Mouse (Mus musculus): Measurements from ENCODE around the gene Crxos. TPM values are rescaled to one million over a fixed set of nuclear protein-coding genes. Genes with fewer than 3 reads are reported as not detected.

Crxos gene
- polyA plus RNA-seq, 1 experiment from 2014 or later = not detected

GRCm38 (mm10) chr7:15918371-15918770, 36.0 kb downstream of the Crxos start:
- no peak overlapping the region for H3K9ac ChIP-seq (ENCODE audit: low read depth, low read length)
- peaks cover 16% of the 10 kb centered on the region for H3K4me1 ChIP-seq (ENCODE audit: control insufficient read depth, insufficient read depth, low read length)
- H3K9me3 ChIP-seq (ENCODE audit: control insufficient read depth, low read length) = no peaks in the 10 kb centered on the region
- no peak for ATAC-seq
- no peak overlapping the region for H3K4me2 ChIP-seq (ENCODE audit: low read depth, low read length)
- H3K4me3 ChIP-seq (ENCODE audit: low read length) = no peak overlapping the region
- no peaks in the 10 kb centered on the region for H3K27me3 ChIP-seq (replicated peaks; ENCODE audit: control insufficient read depth, insufficient read depth, low read length)
- peaks cover 22% of the 10 kb centered on the region for H3K36me3 ChIP-seq (ENCODE audit: control insufficient read depth, insufficient read depth, low read length)
- no peak overlapping the region for H3K27ac ChIP-seq (ENCODE audit: low read length)

- ATAC-seq = no peak
- Histone ChIP-seq H3K4me1 (ENCODE audit: control insufficient read depth, insufficient read depth, low read length) (peaks cover 16% of the 10 kb centered on the region), H3K9ac (ENCODE audit: low read depth, low read length) (no peak overlapping the region), H3K27ac (ENCODE audit: low read length) (no peak overlapping the region), H3K36me3 (ENCODE audit: control insufficient read depth, insufficient read depth, low read length) (peaks cover 22% of the 10 kb centered on the region), H3K27me3 (replicated peaks; ENCODE audit: control insufficient read depth, insufficient read depth, low read length) (no peaks in the 10 kb centered on the region), H3K4me2 (ENCODE audit: low read depth, low read length) (no peak overlapping the region), H3K9me3 (ENCODE audit: control insufficient read depth, low read length) (no peaks in the 10 kb centered on the region), H3K4me3 (ENCODE audit: low read length) (no peak overlapping the region)
- WGBS = 91% methylated on average over 9 of the region's 9 CpGs
Measured at GRCm38 (mm10) chr7:15919947-15920346, 37.5 kb downstream of the Crxos start.

GRCm38 (mm10) chr7:15920645-15921190, 38.3 kb downstream of the Crxos start:
- H3K4me2 ChIP-seq (ENCODE audit: low read depth, low read length) = peak overlapping the region; percentile 82
- no peaks in the 10 kb centered on the region for H3K9me3 ChIP-seq (ENCODE audit: control insufficient read depth, low read length)
- H3K27ac ChIP-seq (ENCODE audit: low read length) = no peak overlapping the region
- H3K27me3 ChIP-seq (replicated peaks; ENCODE audit: control insufficient read depth, insufficient read depth, low read length) = no peaks in the 10 kb centered on the region
- H3K4me3 ChIP-seq (ENCODE audit: low read length) = peak overlapping the region; percentile 81
- 83% methylated on average over 6 of the region's 6 CpGs for WGBS
- H3K9ac ChIP-seq (ENCODE audit: low read depth, low read length) = peak overlapping the region; percentile 81
- ATAC-seq = no peak
- H3K4me1 ChIP-seq (ENCODE audit: control insufficient read depth, insufficient read depth, low read length) = peaks cover 16% of the 10 kb centered on the region
- peaks cover 22% of the 10 kb centered on the region for H3K36me3 ChIP-seq (ENCODE audit: control insufficient read depth, insufficient read depth, low read length)

- WGBS = under 1% methylated on average over 10 of the region's 10 CpGs
- ATAC-seq = peak; percentile 51
- Histone ChIP-seq H3K4me2 (ENCODE audit: low read depth, low read length) (peak overlapping the region; percentile 82), H3K27ac (ENCODE audit: low read length) (peak overlapping the region; percentile 81), H3K4me1 (ENCODE audit: control insufficient read depth, insufficient read depth, low read length) (peaks cover 16% of the 10 kb centered on the region), H3K4me3 (ENCODE audit: low read length) (peak overlapping the region; percentile 81), H3K9me3 (ENCODE audit: control insufficient read depth, low read length) (no peaks in the 10 kb centered on the region), H3K36me3 (ENCODE audit: control insufficient read depth, insufficient read depth, low read length) (peaks cover 18% of the 10 kb centered on the region), H3K9ac (ENCODE audit: low read depth, low read length) (peak overlapping the region; percentile 81), H3K27me3 (replicated peaks; ENCODE audit: control insufficient read depth, insufficient read depth, low read length) (no peaks in the 10 kb centered on the region)
Measured at GRCm38 (mm10) chr7:15921796-15922195, 39.4 kb downstream of the Crxos start.

- WGBS = under 1% methylated on average over 33 of the region's 33 CpGs
- H3K36me3 ChIP-seq (ENCODE audit: control insufficient read depth, insufficient read depth, low read length) = peaks cover 18% of the 10 kb centered on the region
Measured at GRCm38 (mm10) chr7:15922220-15922773, 39.9 kb downstream of the Crxos start, which contains the start of gene Selenow. Selenow (minus strand) TSS chr7:15922402.

GRCm38 (mm10) chr7:15929910-15930309, 47.5 kb downstream of the Crxos start:
- peak; percentile 86 for ATAC-seq
- WGBS = 24% methylated on average over 4 of the region's 4 CpGs
- Histone ChIP-seq H3K9me3 (ENCODE audit: control insufficient read depth, low read length) (no peaks in the 10 kb centered on the region), H3K36me3 (ENCODE audit: control insufficient read depth, insufficient read depth, low read length) (no peaks in the 10 kb centered on the region), H3K27ac (ENCODE audit: low read length) (no peak overlapping the region), H3K4me3 (ENCODE audit: low read length) (no peak overlapping the region), H3K27me3 (replicated peaks; ENCODE audit: control insufficient read depth, insufficient read depth, low read length) (no peaks in the 10 kb centered on the region; the same call in 1 of the 2 replicates), H3K9ac (ENCODE audit: low read depth, low read length) (no peak overlapping the region), H3K4me2 (ENCODE audit: low read depth, low read length) (no peak overlapping the region), H3K4me1 (ENCODE audit: control insufficient read depth, insufficient read depth, low read length) (no peaks in the 10 kb centered on the region)

More at GRCm38 (mm10) chr7:15922220-15922773, 39.9 kb downstream of the Crxos start, which contains the start of gene Selenow:
- Histone ChIP-seq H3K4me3 (ENCODE audit: low read length) (peak within 1 kb of the TSS; percentile 81), H3K9me3 (ENCODE audit: control insufficient read depth, low read length) (no peaks in the 10 kb centered on the region), H3K27ac (ENCODE audit: low read length) (peak within 1 kb of the TSS; percentile 81), H3K4me2 (ENCODE audit: low read depth, low read length) (peak within 1 kb of the TSS; percentile 82), H3K4me1 (ENCODE audit: control insufficient read depth, insufficient read depth, low read length) (peaks cover 16% of the 10 kb centered on the region), H3K27me3 (replicated peaks; ENCODE audit: control insufficient read depth, insufficient read depth, low read length) (no peaks in the 10 kb centered on the region), H3K9ac (ENCODE audit: low read depth, low read length) (peak within 1 kb of the TSS; percentile 81)
- peak; percentile 98 for ATAC-seq

GRCm38 (mm10) chr7:15930543-15930942, 48.1 kb downstream of the Crxos start:
- H3K9me3 ChIP-seq (ENCODE audit: control insufficient read depth, low read length) = no peaks in the 10 kb centered on the region
- H3K4me2 ChIP-seq (ENCODE audit: low read depth, low read length) = no peak overlapping the region
- H3K4me1 ChIP-seq (ENCODE audit: control insufficient read depth, insufficient read depth, low read length) = no peaks in the 10 kb centered on the region
- H3K27ac ChIP-seq (ENCODE audit: low read length) = no peak overlapping the region
- no peaks in the 10 kb centered on the region; the same call in 1 of the 2 replicates for H3K27me3 ChIP-seq (replicated peaks; ENCODE audit: control insufficient read depth, insufficient read depth, low read length)
- no peak overlapping the region for H3K4me3 ChIP-seq (ENCODE audit: low read length)
- 61% methylated on average over 2 of the region's 2 CpGs for WGBS
- H3K9ac ChIP-seq (ENCODE audit: low read depth, low read length) = no peak overlapping the region
- H3K36me3 ChIP-seq (ENCODE audit: control insufficient read depth, insufficient read depth, low read length) = no peaks in the 10 kb centered on the region
- ATAC-seq = no peak

- H3K4me2 ChIP-seq (ENCODE audit: low read depth, low read length) = no peak overlapping the region
- H3K27ac ChIP-seq (ENCODE audit: low read length) = no peak overlapping the region
- no peaks in the 10 kb centered on the region for H3K9me3 ChIP-seq (ENCODE audit: control insufficient read depth, low read length)
- H3K36me3 ChIP-seq (ENCODE audit: control insufficient read depth, insufficient read depth, low read length) = 0 out of 2 replicates have a peak, but pooled peaks cover under 1% of the 10 kb centered on the region
- no peak overlapping the region for H3K4me3 ChIP-seq (ENCODE audit: low read length)
- WGBS = 70% methylated on average over 3 of the region's 3 CpGs
- no peak overlapping the region for H3K9ac ChIP-seq (ENCODE audit: low read depth, low read length)
- no peaks in the 10 kb centered on the region; the same call in 1 of the 2 replicates for H3K27me3 ChIP-seq (replicated peaks; ENCODE audit: control insufficient read depth, insufficient read depth, low read length)
- ATAC-seq = no peak
- no peaks in the 10 kb centered on the region for H3K4me1 ChIP-seq (ENCODE audit: control insufficient read depth, insufficient read depth, low read length)
Measured at GRCm38 (mm10) chr7:15931635-15932034, 49.2 kb downstream of the Crxos start.

GRCm38 (mm10) chr7:15933437-15934359, 51.3 kb downstream of the Crxos start:
- no peaks in the 10 kb centered on the region for H3K4me1 ChIP-seq (ENCODE audit: control insufficient read depth, insufficient read depth, low read length)
- H3K4me2 ChIP-seq (ENCODE audit: low read depth, low read length) = no peak overlapping the region
- H3K9ac ChIP-seq (ENCODE audit: low read depth, low read length) = no peak overlapping the region
- H3K27ac ChIP-seq (ENCODE audit: low read length) = no peak overlapping the region; the same call in 1 of the 2 replicates
- ATAC-seq = no peak
- peaks cover 18% of the 10 kb centered on the region for H3K36me3 ChIP-seq (ENCODE audit: control insufficient read depth, insufficient read depth, low read length)
- 49% methylated on average over 16 of the region's 16 CpGs for WGBS
- H3K4me3 ChIP-seq (ENCODE audit: low read length) = no peak overlapping the region
- H3K9me3 ChIP-seq (ENCODE audit: control insufficient read depth, low read length) = no peaks in the 10 kb centered on the region
- H3K27me3 ChIP-seq (replicated peaks; ENCODE audit: control insufficient read depth, insufficient read depth, low read length) = no peaks in the 10 kb centered on the region; the same call in 1 of the 2 replicates

Measured in intestine, embryonic 16.5 days (tissue).